Mouse (Mus musculus) erythroblast, embryonic 14.5 days (primary cell): ENCODE data around the gene Wdfy2.

Experiments used
- GATA1 ChIP-seq: IDR thresholded peaks from 2 replicates; pipeline ENCODE4 v1.6.1; 2012; ENCODE audit warnings: low read length, inconsistent platforms, mixed read lengths
- TAL1 ChIP-seq: IDR thresholded peaks from 3 replicates; pipeline ENCODE4 v1.6.1; 2012; ENCODE audit warnings: low read length, inconsistent platforms, mixed read lengths

DNA sequence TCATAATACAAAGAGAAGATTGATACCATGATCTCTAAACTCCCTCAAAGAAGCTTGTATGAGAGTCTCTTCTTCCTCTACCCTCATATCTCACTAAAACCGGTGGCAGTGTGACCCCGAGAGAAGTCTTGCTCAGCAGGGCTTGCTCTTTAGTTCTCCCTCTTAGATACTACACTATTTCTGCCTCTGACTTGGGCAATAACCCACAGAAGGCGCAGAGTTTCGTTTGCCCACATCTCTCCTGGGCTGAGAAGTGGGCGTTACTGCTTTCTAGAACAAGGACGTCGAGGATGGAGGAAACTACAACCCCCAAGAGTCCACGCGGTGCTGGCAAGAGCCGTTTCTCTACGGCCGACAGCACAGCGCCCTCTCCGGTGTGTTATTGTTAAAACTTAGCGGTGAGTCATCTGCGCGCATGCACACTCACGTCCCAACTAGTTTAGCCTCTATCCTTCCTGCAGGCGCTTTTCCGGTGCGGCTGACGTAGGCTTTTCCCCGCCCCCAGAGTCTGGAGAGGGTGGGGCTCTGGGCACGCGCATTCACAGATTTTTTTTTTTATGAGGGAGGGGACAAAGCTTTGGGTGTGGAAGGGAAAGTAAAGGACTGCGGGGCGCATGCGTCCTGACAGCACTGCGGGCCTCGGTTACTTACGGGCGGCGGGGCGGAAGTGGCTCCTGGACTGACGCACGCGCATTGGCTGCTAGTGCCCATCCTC is 395 bp upstream of the Wdfy2 start:
- TF ChIP-seq GATA1 (no peak), TAL1 (no peak)
